Mouse (Mus musculus): Measurements from ENCODE around the gene Foxe3. TPM values are rescaled to one million over a fixed set of nuclear protein-coding genes. Genes with fewer than 3 reads are reported as not detected.

The Foxe3 gene
- total RNA-seq, 2 experiments from 2014 or later: not detected

- DNase-seq (ENCODE audit: low spot score): peak; percentile 48
These were observed 8.7 kb downstream of the Foxe3 start for GRCm38 (mm10) chr4:114917091-114917490.

GRCm38 (mm10) chr4:114916056-114916455, 9.8 kb downstream of the Foxe3 start:
- no peak for DNase-seq (ENCODE audit: low spot score)

GRCm38 (mm10) chr4:114913594-114913962, 12.2 kb downstream of the Foxe3 start:
- DNase-seq (ENCODE audit: low spot score): peak; percentile 36

- DNase-seq (ENCODE audit: low spot score): no peak
These were observed 12.9 kb downstream of the Foxe3 start for GRCm38 (mm10) chr4:114912705-114913593.

- DNase-seq (ENCODE audit: low spot score): no peak
These were observed 16.0 kb downstream of the Foxe3 start for GRCm38 (mm10) chr4:114909602-114910484.

- DNase-seq (ENCODE audit: low spot score): peak; percentile 92
These were observed 16.8 kb downstream of the Foxe3 start, which contains the start of gene Foxd2 for GRCm38 (mm10) chr4:114908829-114909601. Gene Foxd2, minus strand, starts transcription at chr4:114908873.

- DNase-seq (ENCODE audit: low spot score): peak; percentile 12
These were observed 17.6 kb downstream of the Foxe3 start for GRCm38 (mm10) chr4:114907951-114908828.

- DNase-seq (ENCODE audit: low spot score): no peak
These were observed 18.5 kb downstream of the Foxe3 start for GRCm38 (mm10) chr4:114907056-114907917.

GRCm38 (mm10) chr4:114905969-114906680, 19.7 kb downstream of the Foxe3 start:
- no peak for DNase-seq (ENCODE audit: low spot score)

GRCm38 (mm10) chr4:114905501-114905900, 20.3 kb downstream of the Foxe3 start:
- DNase-seq (ENCODE audit: low spot score): no peak

- DNase-seq (ENCODE audit: low spot score): no peak
These were observed 22.4 kb downstream of the Foxe3 start for GRCm38 (mm10) chr4:114903422-114903782.

GRCm38 (mm10) chr4:114902641-114903421, 23.0 kb downstream of the Foxe3 start:
- no peak for DNase-seq (ENCODE audit: low spot score)

GRCm38 (mm10) chr4:114901643-114902351, 24.0 kb downstream of the Foxe3 start:
- DNase-seq (ENCODE audit: low spot score): no peak

- no peak for DNase-seq (ENCODE audit: low spot score)
These were observed 24.8 kb downstream of the Foxe3 start for GRCm38 (mm10) chr4:114900866-114901642.

GRCm38 (mm10) chr4:114899885-114900284, 25.9 kb downstream of the Foxe3 start:
- DNase-seq (ENCODE audit: low spot score): no peak

- DNase-seq (ENCODE audit: low spot score): no peak
These were observed 28.0 kb downstream of the Foxe3 start for GRCm38 (mm10) chr4:114897853-114898252.

- DNase-seq (ENCODE audit: low spot score): no peak
These were observed 43.6 kb downstream of the Foxe3 start for GRCm38 (mm10) chr4:114882232-114882631.

Measured in gastrocnemius, adult 18-20 months (tissue).